Mouse (Mus musculus): ENCODE measurements around the gene Ydjc. TPM values are rescaled to one million over a fixed set of nuclear protein-coding genes. Genes with fewer than 3 reads are reported as not detected.

Gene Ydjc
- polyA plus RNA-seq (2012), result 53.3 and 57.2 TPM in 2 replicates

DNA sequence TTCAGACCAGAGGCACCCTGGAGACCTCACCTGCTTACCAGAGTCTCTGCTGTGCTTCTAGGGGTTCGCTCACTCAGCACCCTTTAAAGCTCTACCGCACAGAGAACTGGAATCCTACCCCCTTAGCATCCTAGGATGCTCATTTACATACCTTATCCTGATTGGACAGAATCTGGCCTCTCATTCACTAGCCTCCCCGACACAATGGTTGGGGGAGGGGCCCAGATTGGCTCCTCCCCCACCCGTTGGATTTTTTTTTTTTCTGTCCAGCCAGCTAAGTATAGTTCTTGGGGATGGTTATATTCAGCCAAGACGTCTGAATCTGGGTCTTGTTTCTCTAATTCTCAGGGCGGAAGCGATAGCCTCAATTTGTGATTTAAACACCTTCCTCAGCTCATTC lies at the start of gene Ydjc:
Gene Ydjc, plus strand, starts transcription at position 283 of the 400 bp plus-strand sequence.

DNA sequence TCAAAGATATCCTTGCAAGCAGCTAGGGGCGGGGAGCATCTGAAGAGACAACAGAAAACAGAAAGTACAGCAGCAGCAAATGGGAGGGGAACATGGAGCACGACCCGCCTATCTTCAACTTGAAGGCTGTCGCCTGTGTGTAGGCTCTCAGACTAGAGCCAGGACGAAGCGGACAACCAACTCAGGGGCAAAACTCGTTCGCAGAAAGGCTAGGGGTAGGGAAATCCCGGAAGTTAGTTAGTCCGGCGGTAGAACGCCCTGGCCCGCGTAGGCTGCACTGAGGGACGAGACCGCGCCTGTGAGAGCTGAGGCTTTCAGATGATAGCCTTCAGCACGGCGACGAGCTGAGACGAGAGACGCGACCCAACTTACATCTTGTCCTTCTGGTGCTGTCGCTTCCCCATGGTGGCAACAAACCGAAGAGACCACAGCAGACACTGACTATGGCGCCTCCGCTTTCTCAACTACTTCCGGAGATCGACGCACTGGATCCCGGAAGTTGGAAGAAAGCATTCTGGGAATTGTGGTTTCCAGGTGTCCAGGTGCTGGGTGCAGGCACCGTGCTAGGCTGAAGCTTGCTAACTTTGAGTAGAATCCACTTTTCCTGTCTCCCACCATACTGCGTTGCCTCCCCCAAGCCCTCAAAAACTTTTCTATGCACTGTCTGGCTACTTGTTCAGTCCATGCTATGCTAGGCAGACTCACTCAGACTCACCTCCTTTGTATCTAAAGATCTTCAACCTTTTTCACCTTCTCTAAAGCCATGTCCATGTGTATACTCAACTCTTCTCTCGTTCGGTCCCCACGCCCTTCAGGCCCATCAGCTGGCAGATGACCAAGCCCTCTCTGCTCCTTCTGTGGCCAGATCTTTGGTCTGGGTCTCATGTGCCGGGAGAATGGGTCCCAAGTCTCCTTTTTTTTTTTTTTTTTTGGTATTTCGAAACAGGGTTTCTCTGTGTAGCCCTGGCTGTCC lies 33.4 kb upstream of the Ydjc start, which contains the start of gene Ppil2:
Gene Ppil2, minus strand, starts transcription at position 487 of the 973 bp plus-strand sequence.

DNA sequence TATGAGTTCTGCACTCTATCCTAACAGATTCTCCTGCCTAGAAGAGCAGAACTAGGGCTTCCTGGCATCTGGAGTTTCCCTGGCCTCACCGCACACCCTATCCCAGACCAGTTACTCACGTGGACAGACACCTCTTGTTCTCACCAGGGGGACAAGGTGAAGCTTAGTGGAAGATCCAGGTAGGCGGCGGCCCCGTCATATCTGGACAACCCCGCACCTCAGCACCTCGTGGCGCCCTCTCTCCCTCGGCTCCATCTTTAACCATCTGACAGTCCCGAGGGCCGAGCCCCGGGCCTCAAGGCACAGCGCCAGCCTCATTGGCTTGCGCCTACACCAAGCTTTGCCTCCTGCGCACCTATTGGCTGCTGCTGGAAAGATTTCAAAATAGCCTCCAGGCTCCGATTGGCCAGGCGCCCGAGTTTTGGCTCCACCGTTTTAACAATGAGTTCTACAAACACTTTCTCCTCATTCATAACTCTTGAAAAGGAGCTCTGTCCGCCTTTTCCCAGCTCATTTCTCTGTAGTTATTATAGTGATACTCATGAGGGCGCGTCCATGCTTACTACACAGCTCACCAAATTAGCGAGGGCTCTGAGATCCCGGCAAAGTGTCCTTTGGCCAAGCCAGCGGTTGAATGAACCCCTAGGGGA lies 19.4 kb upstream of the Ydjc start, which contains the start of gene 2610318N02Rik:
Gene 2610318N02Rik, minus strand, starts transcription at position 297 of the 650 bp plus-strand sequence.

DNA sequence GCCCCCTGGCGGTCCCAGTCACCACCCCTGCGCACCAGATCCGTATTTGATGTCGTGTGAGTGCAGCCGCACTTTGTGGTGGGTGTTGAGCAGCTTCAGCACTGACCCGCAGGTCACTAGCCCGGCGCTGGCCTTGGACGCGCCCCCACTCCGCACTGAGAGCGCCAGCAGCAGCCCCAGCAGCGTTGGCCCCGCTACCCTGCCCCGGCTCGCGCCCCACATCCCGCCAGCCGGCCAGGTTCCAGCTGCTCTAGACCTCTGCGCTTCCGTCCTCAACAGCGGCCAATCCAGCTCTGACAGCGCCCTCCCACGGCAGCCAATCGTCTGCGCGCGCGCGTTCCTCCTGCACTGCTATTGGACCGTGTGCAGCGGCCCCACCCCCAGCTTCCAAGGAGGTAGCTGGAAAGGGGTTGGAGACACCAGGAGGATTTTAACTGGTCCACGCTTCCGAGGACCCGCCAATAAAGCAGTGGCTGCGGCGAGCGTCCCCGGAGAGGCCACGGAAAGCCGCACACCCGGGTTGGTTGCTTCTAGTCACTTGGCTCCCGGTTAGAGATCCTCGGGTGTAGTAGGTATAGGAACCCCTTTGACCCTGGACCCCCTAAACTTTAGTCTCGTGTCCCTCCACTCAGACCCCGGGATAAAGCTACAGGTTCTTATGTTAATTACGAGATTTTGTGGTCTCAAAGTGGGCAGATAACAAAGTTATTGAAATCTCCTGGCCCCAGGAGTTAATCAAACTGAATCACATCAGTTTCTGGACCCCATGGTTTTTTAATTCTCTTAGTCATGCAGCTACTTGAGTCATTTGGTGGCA lies 12.1 kb upstream of the Ydjc start, which contains the start of gene Sdf2l1:
Gene Sdf2l1, minus strand, starts transcription at position 295 of the 817 bp plus-strand sequence.

DNA sequence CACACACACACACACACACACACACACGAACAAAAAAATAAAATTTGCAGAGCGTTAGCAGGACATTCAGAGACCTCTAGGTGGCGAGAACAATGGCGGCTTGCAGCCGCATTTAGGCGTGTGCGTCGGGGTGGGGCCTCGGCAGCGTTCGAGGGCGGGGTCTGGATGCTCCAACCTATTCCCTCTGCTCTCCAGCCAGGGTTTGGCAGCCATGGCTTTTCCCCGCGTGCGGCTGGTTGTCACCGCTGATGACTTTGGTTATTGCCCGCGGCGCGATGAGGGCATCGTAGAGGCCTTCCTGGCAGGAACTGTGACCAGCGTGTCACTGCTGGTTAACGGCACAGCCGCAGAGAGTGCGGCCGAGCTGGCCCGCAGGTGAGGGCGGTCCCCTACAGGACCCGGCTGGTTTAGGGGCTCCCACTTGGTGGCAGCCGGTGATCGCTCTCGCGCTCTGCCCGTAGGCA lies 2.4 kb downstream of the Ydjc start, which contains the start of gene Ccdc116:
Gene Ccdc116, minus strand, starts transcription at position 458 of the 464 bp plus-strand sequence.

DNA sequence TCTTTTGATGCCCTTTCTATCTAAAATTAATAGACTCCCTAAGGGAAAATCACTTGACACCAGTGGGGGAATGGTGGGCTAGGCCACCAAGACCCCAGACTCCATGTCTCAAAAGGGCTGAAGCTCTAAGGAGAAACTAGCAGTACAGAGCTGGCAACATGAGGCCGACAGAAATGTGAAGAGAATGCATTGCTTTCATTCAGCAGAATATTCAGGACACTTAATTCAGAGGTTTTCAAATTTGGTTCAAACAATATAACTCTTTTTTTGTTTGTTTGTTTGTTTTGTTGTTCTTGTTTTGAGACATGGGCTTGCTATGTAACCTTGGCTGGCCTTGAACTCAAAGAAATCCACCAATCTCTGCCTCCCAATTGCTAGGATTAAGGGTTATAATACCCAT lies 58.1 kb downstream of the Ydjc start, which contains the start of gene Ube2l3:
Gene Ube2l3, minus strand, starts transcription at position 101 of the 400 bp plus-strand sequence.

DNA sequence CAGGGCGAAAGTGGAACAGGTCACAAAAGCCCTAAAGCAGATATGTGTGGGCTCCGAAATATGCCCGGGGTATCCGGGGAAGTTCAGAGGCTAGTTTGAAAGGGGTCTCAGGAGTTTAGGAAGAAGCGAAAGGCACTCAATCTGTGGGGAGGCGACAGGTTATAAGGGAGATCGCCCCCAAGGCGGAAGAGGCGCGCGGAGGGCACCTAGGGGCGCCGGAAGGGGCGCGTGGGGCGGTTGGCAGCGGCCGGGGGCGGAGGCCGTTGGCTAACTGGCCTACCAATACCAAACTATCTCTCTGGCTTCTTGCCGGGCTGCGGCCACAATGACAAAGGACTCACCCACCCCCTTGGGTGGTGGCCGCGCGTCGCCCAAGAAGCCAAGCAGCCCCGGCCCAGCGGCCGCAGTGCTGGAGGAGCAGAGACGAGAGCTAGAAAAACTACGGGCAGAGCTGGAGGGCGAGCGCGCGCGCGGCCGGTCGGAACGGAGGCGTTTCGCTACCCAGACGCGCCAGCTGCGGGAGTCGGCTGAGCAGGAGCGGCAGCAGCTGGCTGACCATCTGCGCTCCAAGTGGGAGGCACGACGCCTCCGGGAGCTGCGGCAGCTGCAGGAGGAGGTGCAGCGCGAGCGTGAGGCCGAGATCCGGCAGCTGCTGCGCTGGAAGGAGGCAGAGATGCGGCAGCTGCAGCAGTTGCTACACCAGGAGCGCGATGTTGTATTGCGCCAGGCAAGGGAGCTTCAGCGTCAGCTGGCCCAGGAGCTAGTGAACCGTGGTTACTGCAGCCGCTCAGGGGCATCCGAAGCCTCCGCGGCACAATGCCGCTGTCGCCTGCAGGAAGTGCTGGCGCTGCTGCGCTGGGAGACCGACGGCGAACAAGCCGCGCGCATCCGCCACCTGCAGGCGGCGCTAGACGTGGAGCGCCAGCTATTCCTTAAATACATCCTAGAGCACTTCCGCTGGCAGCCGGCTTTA lies 64.3 kb downstream of the Ydjc start, which contains the start of gene Rimbp3:
Gene Rimbp3, plus strand, starts transcription at position 215 of the 973 bp plus-strand sequence.

Other genes with a start within 250 kb of the Ydjc start
- gene Ppm1f, start 248.2 kb upstream of the Ydjc start, polyA plus RNA-seq (2012), result 9.1 and 11.4 TPM in 2 replicates
- gene Mapk1, start 161.2 kb upstream of the Ydjc start, polyA plus RNA-seq (2012), result 34.1 and 36.3 TPM in 2 replicates
- gene Ypel1, start 74.9 kb upstream of the Ydjc start, polyA plus RNA-seq (2012), result 1.1 and 1.8 TPM in 2 replicates
- 62.2 and 70.3 TPM in 2 replicates for gene Ppil2, start 33.4 kb upstream of the Ydjc start, polyA plus RNA-seq (2012)
- 17.4 and 21.5 TPM in 2 replicates for gene 2610318N02Rik, start 19.5 kb upstream of the Ydjc start, polyA plus RNA-seq (2012)
- gene Sdf2l1, start 12.2 kb upstream of the Ydjc start, polyA plus RNA-seq (2012), result 372 and 512 TPM in 2 replicates
- 2.6 and 3.2 TPM in 2 replicates for gene Ccdc116, start 2.6 kb downstream of the Ydjc start, polyA plus RNA-seq (2012)
- gene Ube2l3, start 58.0 kb downstream of the Ydjc start, polyA plus RNA-seq (2012), result 80.5 and 87.5 TPM in 2 replicates
- gene Rimbp3, start 64.0 kb downstream of the Ydjc start, polyA plus RNA-seq (2012), result 0.18 and 0.25 TPM in 2 replicates
- gene Hic2, start 89.0 kb downstream of the Ydjc start, polyA plus RNA-seq (2012), result 5.5 and 7.6 TPM in 2 replicates
- 18.3 and 31.9 TPM in 2 replicates for gene Tmem191c, start 131.5 kb downstream of the Ydjc start, polyA plus RNA-seq (2012)
- gene Serpind1, start 186.8 kb downstream of the Ydjc start, polyA plus RNA-seq (2012), result not detected in 2 replicates